Mouse (Mus musculus) mouse embryonic stem cell (cell line): ENCODE data around the gene Olfr1286.

ENCODE experiments used
- in situ Hi-C, 2 experiments: fragments of 300-500 bp; cut with MboI; formaldehyde crosslinking; loops; 1 replicate in 1 of 2; 3 replicates in 1 of 2; pipeline ENCODE4 v1.14.3; 2019 to 2020; ENCODE audit warnings: low sequenced_read_pairs in 2 of 2, low pct_unique_long_range_greater_than_20kb in 1 of 2, mixed read lengths in 1 of 2; ENCODE audit not compliant: unreplicated experiment in 1 of 2

Olfr1286 gene

DNA sequence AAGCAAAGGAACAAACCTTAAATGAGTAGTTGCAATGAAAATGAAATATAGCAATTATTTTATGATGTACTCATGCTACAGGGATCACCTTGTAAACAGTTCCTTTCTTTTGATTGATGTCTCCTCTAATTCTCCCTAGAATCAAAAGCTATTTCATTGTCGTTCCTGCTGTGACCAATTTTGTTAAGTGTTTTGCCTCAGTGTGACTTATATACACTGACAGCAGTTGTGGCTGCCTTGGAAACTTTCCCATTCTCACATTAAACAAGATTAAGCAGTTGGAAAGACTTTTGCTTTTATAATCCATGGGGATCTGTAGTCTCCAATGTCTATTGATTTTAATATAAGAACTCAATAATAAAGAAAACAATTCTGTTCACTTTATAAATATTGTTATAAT, at the start of gene Olfr1286:
TSS of gene Olfr1286 (minus strand) at position 185 of the 400 bp plus-strand sequence.
- in situ Hi-C loops, result no loop called here

GRCm38 (mm10) chr2:111448842-111449241, 25.9 kb upstream of the Olfr1286 start, which contains the start of gene Olfr1287:
Gene Olfr1287 (plus strand): TSS chr2:111449142.
- in situ Hi-C loops, result no loop called here

- in situ Hi-C loops, result no loop called here
These were observed 47.7 kb downstream of the Olfr1286 start, which contains the start of gene Olfr1284 for GRCm38 (mm10) chr2:111375222-111375621. Gene Olfr1284 (plus strand): TSS chr2:111375522.
